Mouse (Mus musculus): Measurements from ENCODE around the gene Rcan2.

DNA sequence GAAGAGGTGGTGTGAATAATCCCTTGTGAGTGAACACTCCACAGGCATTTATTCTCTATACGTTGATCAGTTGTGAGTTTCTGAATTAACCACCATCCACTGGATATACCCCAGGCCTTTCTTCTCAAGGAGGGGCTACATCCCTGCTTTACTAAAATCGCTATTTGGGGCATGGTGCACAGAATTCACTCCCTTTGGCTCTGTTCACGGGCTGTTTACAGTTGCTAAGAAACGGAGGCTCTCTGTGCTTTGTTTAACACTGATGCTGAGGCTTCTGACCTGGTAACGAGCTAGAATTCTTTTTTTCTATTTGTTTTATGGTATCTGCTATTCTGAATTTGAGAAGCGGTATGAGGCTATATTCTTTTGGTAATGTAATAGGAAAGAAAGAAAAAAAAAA is 224.8 kb downstream of the Rcan2 start:
- TF ChIP-seq POLR2A (IDR thresholded peaks at IDR 0.05; ENCODE audit: extremely low read depth, insufficient read depth, low read length), result no peak
- no peak for TF ChIP-seq CTCF (IDR thresholded peaks at IDR 0.05; ENCODE audit: extremely low read depth, insufficient read depth, low read length)
